Mouse (Mus musculus) midbrain, embryonic 16.5 days (tissue): ENCODE results near the gene H2-Ob. TPM values are rescaled to one million over a fixed set of nuclear protein-coding genes. Genes with fewer than 3 reads are reported as not detected.

ENCODE experiments used
- ATAC-seq: fragments of 200-750 bp; cut with Nextera tagmentation; 2 replicates; pipeline ENCODE4 v1.8.0; 2017; ENCODE audit warnings: moderate TSS enrichment
- H3K27ac ChIP-seq: fragments of 300-500 bp; sonication (generic); 2 replicates; pipeline ENCODE4 v1.5.1; 2014; ENCODE audit warnings: mild to moderate bottlenecking, low read length, mixed read lengths
- H3K27me3 ChIP-seq: fragments of 300-500 bp; sonication (generic); 2 replicates; pipeline ENCODE4 v1.6.1; 2014; ENCODE audit warnings: low read depth, low read length, mixed read lengths; ENCODE audit not compliant: control insufficient read depth, insufficient read depth
- H3K36me3 ChIP-seq: fragments of 300-500 bp; sonication (generic); 2 replicates; pipeline ENCODE4 v1.6.1; 2014; ENCODE audit warnings: mild to moderate bottlenecking, low read length, moderate library complexity, mixed read lengths; ENCODE audit not compliant: control insufficient read depth, insufficient read depth
- H3K4me1 ChIP-seq: fragments of 300-500 bp; sonication (generic); 2 replicates; pipeline ENCODE4 v1.6.1; 2014; ENCODE audit warnings: mild to moderate bottlenecking, low read length, mixed read lengths; ENCODE audit not compliant: control insufficient read depth, insufficient read depth
- H3K4me2 ChIP-seq: fragments of 300-500 bp; sonication (generic); 2 replicates; pipeline ENCODE4 v1.6.1; 2014; ENCODE audit warnings: mild to moderate bottlenecking, low read length, mixed read lengths
- H3K4me3 ChIP-seq: fragments of 300-500 bp; sonication (generic); 2 replicates; pipeline ENCODE4 v1.5.1; 2014; ENCODE audit warnings: low read depth, mild to moderate bottlenecking, low read length, moderate library complexity, mixed read lengths
- H3K9ac ChIP-seq: fragments of 300-500 bp; sonication (generic); 2 replicates; pipeline ENCODE4 v1.6.1; 2014; ENCODE audit warnings: low read depth, low read length, mixed read lengths
- H3K9me3 ChIP-seq: fragments of 300-500 bp; sonication (generic); replicated peaks from 2 replicates; pipeline ENCODE4 v1.6.1; 2014; ENCODE audit warnings: mild to moderate bottlenecking, low read length, mixed read lengths; ENCODE audit not compliant: control insufficient read depth, poor library complexity, severe bottlenecking
- WGBS: fragments of 180-500 bp; shearing (Covaris S2); extraction: QIAGEN DNeasy Blood & Tissue Kit; methylation state at CpG from one replicate; pipeline ENCODE4 v1.1.7; 2014; 5-methylcytosine and 5-hydroxymethylcytosine counted together
- polyA plus RNA-seq: library from polyadenylated mRNA; unstranded; fragments of >200 nt; fragmentation: Nextera tagmentation; extraction: Ambion mirVana; gene quantifications from 2 replicates; pipeline ENCODE4 v1.2.1, GENCODE M21; 2015

H2-Ob gene
- polyA plus RNA-seq, 1 experiment from 2014 or later = 0.40 TPM

GRCm38 (mm10) chr17:34300691-34301566 lies 62.2 kb downstream of the H2-Ob start:
- Histone ChIP-seq H3K9ac (no peak overlapping the region), H3K27ac (no peak overlapping the region), H3K36me3 (no peaks in the 10 kb centered on the region), H3K4me2 (no peak overlapping the region), H3K9me3 (no peaks in the 10 kb centered on the region), H3K4me3 (no peak overlapping the region), H3K4me1 (0 out of 2 replicates have a peak, but pooled peaks cover 2% of the 10 kb centered on the region), H3K27me3 (no peaks in the 10 kb centered on the region)
- no peak for ATAC-seq
- WGBS = 79% methylated on average over 23 of the region's 23 CpGs

GRCm38 (mm10) chr17:34301670-34302190 lies 63.0 kb downstream of the H2-Ob start:
- WGBS = 93% methylated on average over 4 of the region's 4 CpGs
- no peak for ATAC-seq
- H3K4me2 ChIP-seq = no peak overlapping the region
- no peak overlapping the region for H3K9ac ChIP-seq
- H3K4me3 ChIP-seq = no peak overlapping the region
- H3K27me3 ChIP-seq = no peaks in the 10 kb centered on the region
- no peaks in the 10 kb centered on the region for H3K36me3 ChIP-seq
- no peaks in the 10 kb centered on the region for H3K9me3 ChIP-seq
- no peaks in the 10 kb centered on the region for H3K4me1 ChIP-seq
- no peak overlapping the region for H3K27ac ChIP-seq

DNA sequence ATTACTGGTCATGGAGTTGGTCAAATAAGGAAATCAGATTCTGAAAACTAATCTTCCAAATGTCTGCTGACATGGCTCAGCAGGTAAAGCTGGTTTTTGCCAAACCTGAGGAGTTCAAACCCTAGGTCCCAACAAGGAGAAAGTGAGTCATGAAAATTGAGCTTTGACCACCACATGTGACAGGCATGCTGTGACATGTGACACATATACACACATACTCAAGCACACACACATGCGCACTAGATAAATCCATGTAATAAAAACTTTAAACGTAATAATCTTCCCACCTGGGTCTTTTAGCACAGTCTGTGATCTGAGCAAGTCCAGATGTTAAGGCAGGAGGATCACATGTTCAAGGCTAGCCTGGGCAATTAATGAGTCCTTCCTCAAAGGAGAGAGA lies 65.1 kb downstream of the H2-Ob start:
- H3K9me3 ChIP-seq = no peaks in the 10 kb centered on the region
- no peaks in the 10 kb centered on the region for H3K36me3 ChIP-seq
- H3K27me3 ChIP-seq = no peaks in the 10 kb centered on the region
- WGBS = 91% methylated on average over 2 of the region's 2 CpGs
- H3K4me3 ChIP-seq = no peak overlapping the region
- H3K27ac ChIP-seq = no peak overlapping the region
- ATAC-seq = no peak
- no peak overlapping the region for H3K4me2 ChIP-seq
- H3K4me1 ChIP-seq = no peaks in the 10 kb centered on the region
- no peak overlapping the region for H3K9ac ChIP-seq

Other genes with a start within 250 kb of the H2-Ob start
- gene H2-K1, start 238.6 kb upstream of the H2-Ob start, polyA plus RNA-seq = 11.0 and 13.1 TPM in 2 replicates
- gene Ring1, start 214.2 kb upstream of the H2-Ob start, polyA plus RNA-seq = 17.9 and 18.2 TPM in 2 replicates
- gene H2-Ke6, start 210.8 kb upstream of the H2-Ob start, polyA plus RNA-seq = 60.1 and 61.3 TPM in 2 replicates
- gene Slc39a7, start 207.2 kb upstream of the H2-Ob start, polyA plus RNA-seq = 163 and 175 TPM in 2 replicates
- 54.0 and 55.9 TPM in 2 replicates for gene Rxrb, start 207.1 kb upstream of the H2-Ob start, polyA plus RNA-seq
- gene Col11a2, start 199.5 kb upstream of the H2-Ob start, polyA plus RNA-seq = 3.6 and 4.4 TPM in 2 replicates
- gene H2-Oa, start 146.6 kb upstream of the H2-Ob start, polyA plus RNA-seq = 0.16 TPM in 1 of 2 replicates, not detected in the other
- 22.5 and 22.7 TPM in 2 replicates for gene H2-DMa, start 119.4 kb upstream of the H2-Ob start, polyA plus RNA-seq
- gene Brd2, start 116.3 kb upstream of the H2-Ob start, polyA plus RNA-seq = 117 and 126 TPM in 2 replicates
- gene H2-DMb2, start 95.6 kb upstream of the H2-Ob start, polyA plus RNA-seq = 0.49 and 0.53 TPM in 2 replicates
- 0.69 and 0.88 TPM in 2 replicates for gene H2-DMb1, start 85.8 kb upstream of the H2-Ob start, polyA plus RNA-seq
- gene Tap1, start 51.4 kb upstream of the H2-Ob start, polyA plus RNA-seq = 2.4 and 4.5 TPM in 2 replicates
- gene Psmb9, start 51.1 kb upstream of the H2-Ob start, polyA plus RNA-seq = 1.1 and 1.7 TPM in 2 replicates
- 2.2 and 2.8 TPM in 2 replicates for gene Psmb8, start 41.2 kb upstream of the H2-Ob start, polyA plus RNA-seq
- gene Tap2, start 35.4 kb upstream of the H2-Ob start, polyA plus RNA-seq = 1.5 and 2.3 TPM in 2 replicates
- 1.1 TPM in 2 replicates for gene H2-Ab1, start 18.8 kb downstream of the H2-Ob start, polyA plus RNA-seq
- 0.44 TPM in 1 of 2 replicates, not detected in the other for gene H2-Aa, start 48.9 kb downstream of the H2-Ob start, polyA plus RNA-seq
- 1.9 and 2.8 TPM in 2 replicates for gene H2-Eb1, start 67.0 kb downstream of the H2-Ob start, polyA plus RNA-seq
- gene H2-Eb2, start 86.8 kb downstream of the H2-Ob start, polyA plus RNA-seq = 0.09 and 0.29 TPM in 2 replicates
- 0.06 TPM in 1 of 2 replicates, not detected in the other for gene Btnl2, start 115.9 kb downstream of the H2-Ob start, polyA plus RNA-seq
- gene Btnl1, start 138.2 kb downstream of the H2-Ob start, polyA plus RNA-seq = not detected in 2 replicates
- gene BC051142, start 159.9 kb downstream of the H2-Ob start, polyA plus RNA-seq = 6.1 and 6.7 TPM in 2 replicates
- not detected in 2 replicates for gene Btnl4, start 238.4 kb downstream of the H2-Ob start, polyA plus RNA-seq